Mouse (Mus musculus) lung, adult 10 weeks (tissue): ENCODE data around the gene C8a. TPM values are rescaled to one million over a fixed set of nuclear protein-coding genes. Genes with fewer than 3 reads are reported as not detected.

Source experiments
- polyA plus RNA-seq: library from polyadenylated mRNA; stranded (reverse); fragments of 350-450 nt; fragmentation: Illumina TruSeq; extraction: RNeasy Lipid Tissue Mini Kit (QIAGEN cat#74804); gene quantifications from one replicate; pipeline ENCODE4 v1.2.3, GENCODE M21; 2014; ENCODE audit warnings: low read depth, low replicate concordance; ENCODE audit not compliant: insufficient read depth

C8a gene
- polyA plus RNA-seq: not detected

GRCm38 (mm10) chr4:104876323-104876722 is at the start of gene C8a:
C8a (minus strand) TSS chr4:104876398.

GRCm38 (mm10) chr4:104913291-104914129 is 37.3 kb upstream of the C8a start, which contains the start of gene Fyb2:
Fyb2 (plus strand) TSS chr4:104913456.

GRCm38 (mm10) chr4:104857029-104857428 is 19.2 kb downstream of the C8a start, which contains the start of gene Gm17662:
Gm17662 (plus strand) TSS chr4:104857329.

GRCm38 (mm10) chr4:104766065-104766464 is 110.1 kb downstream of the C8a start, which contains the start of gene C8b:
C8b (plus strand) TSS chr4:104766317.

Other genes starting within 250 kb of the C8a start
- gene C8b, start 110.1 kb downstream of the C8a start, polyA plus RNA-seq: not detected
- gene Gm17662, start 19.1 kb downstream of the C8a start, polyA plus RNA-seq: not detected
- 0.07 TPM for gene Fyb2, start 37.1 kb upstream of the C8a start, polyA plus RNA-seq
- 2.5 TPM for gene Prkaa2, start 233.5 kb upstream of the C8a start, polyA plus RNA-seq